Mouse (Mus musculus) MEL (cell line): ENCODE measurements around the gene Srpx2.

Experiments
- CHD1 ChIP-seq: IDR thresholded peaks from 2 replicates; pipeline ENCODE4 v1.6.1; 2012; ENCODE audit warnings: low read depth, mild to moderate bottlenecking, inconsistent platforms, low read length, improper control_type of control experiment
- CTCF ChIP-seq, 3 experiments: IDR thresholded peaks in 2 of 3; conservative IDR thresholded peaks in 1 of 3; 2 replicates each; pipeline ENCODE4 v1.5.1; 2011 to 2012; ENCODE audit warnings: low read length in 3 of 3, low read depth in 2 of 3, mild to moderate bottlenecking in 2 of 3, improper control_type of control experiment in 1 of 3, inconsistent platforms in 1 of 3, mixed read lengths in 1 of 3, moderate library complexity in 1 of 3; ENCODE audit not compliant: control insufficient read depth in 1 of 3, insufficient read depth in 1 of 3, poor library complexity in 1 of 3, severe bottlenecking in 1 of 3
- E2F4 ChIP-seq: IDR thresholded peaks from 2 replicates; pipeline ENCODE4 v1.6.1; 2011; ENCODE audit warnings: low read depth, low read length, improper control_type of control experiment, borderline replicate concordance
- EP300 ChIP-seq, 2 experiments: IDR thresholded peaks; 2 replicates each; pipeline ENCODE4 v1.6.1; 2011; ENCODE audit warnings: improper control_type of control experiment in 2 of 2, low read length in 2 of 2, low read depth in 1 of 2, mild to moderate bottlenecking in 1 of 2
- POLR2A ChIP-seq, 2 experiments: IDR thresholded peaks; 2 replicates each; pipeline ENCODE4 v1.6.1; 2011 to 2012; ENCODE audit warnings: low read length in 2 of 2, mild to moderate bottlenecking in 2 of 2, control low read depth in 1 of 2, improper control_type of control experiment in 1 of 2, low read depth in 1 of 2, moderate library complexity in 1 of 2; ENCODE audit not compliant: control insufficient read depth in 1 of 2, insufficient read depth in 1 of 2, poor library complexity in 1 of 2
- RCOR1 ChIP-seq: IDR thresholded peaks from 2 replicates; pipeline ENCODE4 v1.6.1; 2012; ENCODE audit warnings: low read depth, mild to moderate bottlenecking, inconsistent platforms, low read length, improper control_type of control experiment

- TF ChIP-seq RCOR1 (no peak), CHD1 (no peak), POLR2A (IDR thresholded peaks at IDR 0.05; ENCODE audit: control insufficient read depth in 1 of 2, insufficient read depth in 1 of 2, low read depth in 1 of 2, low read length in 2 of 2, poor library complexity in 1 of 2) (peak in 1 of 2 experiments; percentile 47; a peak in 1 of 4 replicates), EP300 (IDR thresholded peaks at IDR 0.05; ENCODE audit: low read depth in 1 of 2, low read length in 2 of 2) (no peak), CTCF (IDR thresholded peaks at IDR 0.05 in 2 of 3, conservative IDR thresholded peaks at IDR 0.05 in 1 of 3; ENCODE audit: control insufficient read depth in 1 of 3, insufficient read depth in 1 of 3, low read depth in 2 of 3, low read length in 3 of 3, poor library complexity in 1 of 3, severe bottlenecking in 1 of 3) (peak; percentile 23 to 62 (median 38); a peak in 5 of 6 replicates), E2F4 (no peak)
These were observed 10.1 kb upstream of the Srpx2 start, which contains the start of gene Tspan6 for GRCm38 (mm10) chrX:133898014-133898542.
